Mouse (Mus musculus) neural tube, embryonic 13.5 days (tissue): ENCODE measurements around the gene Ncl. TPM values are rescaled to one million over a fixed set of nuclear protein-coding genes. Genes with fewer than 3 reads are reported as not detected.
A peak's percentile ranks its signal among the peaks of the same experiment; 100 is the strongest.

Experiments
- microRNA-seq: library from miRNA; unstranded; fragments of <30 nt; microRNA quantifications from one replicate; pipeline ENCODE4, GENCODE M21; 2016
- polyA plus RNA-seq: library from polyadenylated mRNA; unstranded; fragments of >200 nt; fragmentation: Nextera tagmentation; extraction: Ambion mirVana; gene quantifications from 2 replicates; pipeline ENCODE4 v1.2.1, GENCODE M21; 2015

Gene Ncl
- polyA plus RNA-seq, 1 experiment from 2014 or later, result 213 TPM

Small RNA genes lying within 50 kb of the gene (microRNA-seq; reads per million reads assigned to microRNA genes)
- 20.6 reads per million, percentile 35 among the genes with 10 or more reads in this experiment for gene mmu-mir-3535

Other genes with a start within 250 kb of the Ncl start
- gene Htr2b, start 247.4 kb downstream of the Ncl start, polyA plus RNA-seq, result 0.21 and 0.27 TPM in 2 replicates
- not detected in 2 replicates for gene Gm21972, start 225.8 kb downstream of the Ncl start, polyA plus RNA-seq
- 28.9 and 32.9 TPM in 2 replicates for gene Armc9, start 204.6 kb downstream of the Ncl start, polyA plus RNA-seq
- 3.3 and 4.2 TPM in 2 replicates for gene B3gnt7, start 56.6 kb downstream of the Ncl start, polyA plus RNA-seq
- 0.49 TPM in 1 of 2 replicates, not detected in the other for gene Nmur1, start 66.8 kb upstream of the Ncl start, polyA plus RNA-seq
- gene Tex44, start 66.9 kb upstream of the Ncl start, polyA plus RNA-seq, result not detected in 2 replicates
- 2,347 and 2,536 TPM in 2 replicates for gene Ptma, start 167.3 kb upstream of the Ncl start, polyA plus RNA-seq
- gene Pde6d, start 223.2 kb upstream of the Ncl start, polyA plus RNA-seq, result 97.0 and 103 TPM in 2 replicates
- gene Cops7b, start 223.5 kb upstream of the Ncl start, polyA plus RNA-seq, result 53.5 and 60.6 TPM in 2 replicates